Mouse (Mus musculus): ENCODE data around the gene Gna15. TPM values are rescaled to one million over a fixed set of nuclear protein-coding genes. Genes with fewer than 3 reads are reported as not detected.

Gene Gna15
- polyA plus RNA-seq, 1 experiment from 2014 or later = 2.5 TPM

DNA sequence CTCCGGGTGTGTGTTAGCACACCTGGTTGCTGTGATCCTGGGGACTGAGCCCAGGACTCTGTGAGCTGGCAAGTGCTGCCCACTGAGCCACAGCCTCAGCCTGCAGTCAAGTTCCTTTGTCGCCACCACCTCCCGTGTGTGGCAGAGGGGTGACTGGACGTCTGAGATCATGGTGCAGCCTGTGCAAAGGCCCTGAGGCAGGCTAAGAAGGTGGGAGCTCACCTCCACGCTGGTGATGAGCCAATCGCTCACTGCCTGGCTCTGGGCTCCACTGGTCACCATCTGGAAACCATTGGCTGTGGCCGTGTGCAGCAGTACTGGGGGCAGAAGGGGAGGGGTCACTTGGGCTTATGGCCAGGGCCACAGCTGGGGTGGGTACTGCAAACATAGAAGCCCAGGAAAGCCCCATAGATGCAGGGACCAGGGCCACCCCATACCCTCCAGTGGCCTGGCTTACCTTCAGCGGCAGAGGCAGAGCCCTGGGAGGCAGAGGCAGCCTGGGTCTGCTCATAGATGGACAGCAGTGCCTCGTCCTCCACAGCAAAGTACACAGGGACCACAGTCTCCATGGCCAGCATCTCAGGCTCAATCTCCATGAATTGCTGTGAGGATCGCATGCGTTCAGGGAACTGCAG, 31.3 kb downstream of the Gna15 start:
- Histone ChIP-seq H3K9me3 (replicated peaks; ENCODE audit: control insufficient read depth, low read length) (no peaks in the 10 kb centered on the region), H3K27me3 (ENCODE audit: control insufficient read depth, insufficient read depth, low read length) (no peaks in the 10 kb centered on the region), H3K36me3 (ENCODE audit: control insufficient read depth, insufficient read depth, low read length) (peaks cover 42% of the 10 kb centered on the region), H3K4me1 (ENCODE audit: control insufficient read depth, insufficient read depth, low read length) (peaks cover 16% of the 10 kb centered on the region), H3K9ac (ENCODE audit: low read depth, low read length) (no peak overlapping the region), H3K4me2 (no peak overlapping the region), H3K4me3 (ENCODE audit: low read depth, low read length) (no peak overlapping the region), H3K27ac (ENCODE audit: low read depth, low read length) (no peak overlapping the region)
- no peak for ATAC-seq (replicated peaks; ENCODE audit: insufficient number of reproducible peaks, low FRiP score, low TSS enrichment)
- WGBS (ENCODE audit: insufficient replicate concordance) = 90% methylated on average over 11 of the region's 11 CpGs

DNA sequence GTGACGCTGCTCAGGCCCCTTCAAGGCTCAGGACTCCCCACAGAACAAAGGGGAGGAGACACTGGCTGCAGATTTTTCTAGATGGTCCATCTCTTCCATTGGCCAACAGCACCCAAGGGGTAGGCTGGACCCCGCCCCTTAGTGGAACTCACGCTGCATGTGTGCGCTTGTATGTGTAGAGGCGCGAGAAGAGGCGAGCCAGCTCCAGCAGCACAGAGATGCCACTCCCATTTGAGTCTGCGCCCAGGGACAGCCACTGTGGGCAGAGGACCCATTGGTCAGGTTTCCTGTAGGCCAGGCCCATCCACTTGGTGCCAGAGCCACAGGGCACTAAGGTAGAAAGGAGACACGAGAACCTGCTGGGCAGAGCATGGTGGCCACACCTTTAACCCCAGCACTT, 33.0 kb downstream of the Gna15 start:
- H3K27me3 ChIP-seq (ENCODE audit: control insufficient read depth, insufficient read depth, low read length) = no peaks in the 10 kb centered on the region
- H3K4me3 ChIP-seq (ENCODE audit: low read depth, low read length) = no peak overlapping the region
- H3K9ac ChIP-seq (ENCODE audit: low read depth, low read length) = no peak overlapping the region
- no peaks in the 10 kb centered on the region for H3K9me3 ChIP-seq (replicated peaks; ENCODE audit: control insufficient read depth, low read length)
- no peak overlapping the region for H3K4me2 ChIP-seq
- H3K4me1 ChIP-seq (ENCODE audit: control insufficient read depth, insufficient read depth, low read length) = peaks cover 16% of the 10 kb centered on the region
- 91% methylated on average over 9 of the region's 9 CpGs for WGBS (ENCODE audit: insufficient replicate concordance)
- H3K27ac ChIP-seq (ENCODE audit: low read depth, low read length) = no peak overlapping the region
- H3K36me3 ChIP-seq (ENCODE audit: control insufficient read depth, insufficient read depth, low read length) = peaks cover 53% of the 10 kb centered on the region
- ATAC-seq (replicated peaks; ENCODE audit: insufficient number of reproducible peaks, low FRiP score, low TSS enrichment) = no peak

DNA sequence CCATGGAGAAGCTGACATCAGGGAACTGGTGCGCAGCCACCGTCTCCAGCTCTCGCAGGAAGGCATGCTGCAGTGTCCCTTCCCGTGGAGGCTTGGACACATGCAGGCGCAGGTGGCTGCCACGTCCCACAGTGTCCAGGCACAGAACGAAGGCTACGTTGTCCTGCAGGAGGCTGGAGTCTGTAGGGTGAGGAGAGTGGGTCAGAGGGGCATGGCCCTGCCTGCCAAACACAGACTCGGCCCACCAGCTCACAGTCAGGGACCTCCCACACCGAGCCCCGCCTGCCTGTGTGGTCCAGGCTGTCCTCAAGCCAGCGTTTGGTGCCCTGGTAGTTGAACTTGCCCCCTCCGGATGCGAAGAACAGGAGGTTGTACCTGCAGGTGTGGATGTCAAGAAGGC, 34.1 kb downstream of the Gna15 start:
- Histone ChIP-seq H3K36me3 (ENCODE audit: control insufficient read depth, insufficient read depth, low read length) (peaks cover 53% of the 10 kb centered on the region), H3K4me2 (no peak overlapping the region), H3K9ac (ENCODE audit: low read depth, low read length) (no peak overlapping the region), H3K27ac (ENCODE audit: low read depth, low read length) (no peak overlapping the region), H3K4me1 (ENCODE audit: control insufficient read depth, insufficient read depth, low read length) (peaks cover 10% of the 10 kb centered on the region), H3K9me3 (replicated peaks; ENCODE audit: control insufficient read depth, low read length) (no peaks in the 10 kb centered on the region), H3K27me3 (ENCODE audit: control insufficient read depth, insufficient read depth, low read length) (no peaks in the 10 kb centered on the region), H3K4me3 (ENCODE audit: low read depth, low read length) (no peak overlapping the region)
- 89% methylated on average over 14 of the region's 14 CpGs for WGBS (ENCODE audit: insufficient replicate concordance)
- no peak for ATAC-seq (replicated peaks; ENCODE audit: insufficient number of reproducible peaks, low FRiP score, low TSS enrichment)

DNA sequence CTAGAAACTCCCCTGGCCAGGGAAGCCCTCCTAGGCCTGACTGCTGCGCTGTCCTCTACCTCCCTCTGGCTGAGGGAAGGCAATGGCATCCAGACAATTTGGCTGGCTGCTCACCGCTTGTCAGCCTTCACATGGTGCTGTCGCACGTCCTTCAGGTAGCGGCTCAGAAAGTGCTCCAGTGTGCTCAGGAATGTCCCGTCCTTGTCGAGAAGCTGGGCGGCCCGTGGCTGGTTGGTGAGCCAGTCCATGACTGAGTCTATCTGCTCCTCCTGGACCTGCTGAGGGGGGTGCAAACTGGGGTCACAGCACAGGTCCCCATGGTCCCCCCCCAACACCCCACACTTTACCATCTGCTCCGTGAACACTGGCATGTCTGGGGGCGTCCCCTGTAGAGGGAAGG, 35.9 kb downstream of the Gna15 start:
- Histone ChIP-seq H3K4me3 (ENCODE audit: low read depth, low read length) (no peak overlapping the region), H3K9ac (ENCODE audit: low read depth, low read length) (no peak overlapping the region), H3K36me3 (ENCODE audit: control insufficient read depth, insufficient read depth, low read length) (peaks cover 50% of the 10 kb centered on the region), H3K4me1 (ENCODE audit: control insufficient read depth, insufficient read depth, low read length) (no peaks in the 10 kb centered on the region), H3K9me3 (replicated peaks; ENCODE audit: control insufficient read depth, low read length) (no peaks in the 10 kb centered on the region), H3K27ac (ENCODE audit: low read depth, low read length) (no peak overlapping the region), H3K27me3 (ENCODE audit: control insufficient read depth, insufficient read depth, low read length) (no peaks in the 10 kb centered on the region), H3K4me2 (no peak overlapping the region)
- ATAC-seq (replicated peaks; ENCODE audit: insufficient number of reproducible peaks, low FRiP score, low TSS enrichment) = no peak
- 63% methylated on average over 11 of the region's 11 CpGs for WGBS (ENCODE audit: insufficient replicate concordance)

DNA sequence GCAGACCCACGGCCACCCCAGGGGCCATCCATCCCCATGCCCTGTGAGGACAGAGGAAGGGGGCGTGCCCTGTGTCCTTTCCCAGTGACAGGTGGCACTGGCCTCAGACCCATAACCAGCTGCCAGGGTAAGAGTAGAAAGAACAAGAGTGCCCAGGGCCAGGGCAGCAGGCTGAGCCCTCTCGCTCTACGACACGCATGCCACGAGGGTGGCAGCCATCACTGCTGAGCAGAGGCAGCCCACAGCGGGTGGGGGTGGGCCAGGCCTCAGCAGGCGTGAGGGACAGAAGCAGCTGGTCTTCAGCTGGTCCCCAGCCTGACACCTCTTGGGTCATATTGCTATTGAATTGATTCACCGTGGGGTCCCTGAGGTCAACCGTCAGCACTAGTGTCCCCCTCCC, 37.5 kb downstream of the Gna15 start:
- H3K4me2 ChIP-seq = no peak overlapping the region
- H3K27me3 ChIP-seq (ENCODE audit: control insufficient read depth, insufficient read depth, low read length) = peaks cover 14% of the 10 kb centered on the region
- H3K9ac ChIP-seq (ENCODE audit: low read depth, low read length) = no peak overlapping the region
- H3K36me3 ChIP-seq (ENCODE audit: control insufficient read depth, insufficient read depth, low read length) = peaks cover 39% of the 10 kb centered on the region
- 87% methylated on average over 10 of the region's 10 CpGs for WGBS (ENCODE audit: insufficient replicate concordance)
- H3K9me3 ChIP-seq (replicated peaks; ENCODE audit: control insufficient read depth, low read length) = no peaks in the 10 kb centered on the region
- peaks cover 6% of the 10 kb centered on the region; the same call in 1 of the 2 replicates for H3K4me1 ChIP-seq (ENCODE audit: control insufficient read depth, insufficient read depth, low read length)
- H3K27ac ChIP-seq (ENCODE audit: low read depth, low read length) = no peak overlapping the region
- H3K4me3 ChIP-seq (ENCODE audit: low read depth, low read length) = no peak overlapping the region
- no peak for ATAC-seq (replicated peaks; ENCODE audit: insufficient number of reproducible peaks, low FRiP score, low TSS enrichment)

DNA sequence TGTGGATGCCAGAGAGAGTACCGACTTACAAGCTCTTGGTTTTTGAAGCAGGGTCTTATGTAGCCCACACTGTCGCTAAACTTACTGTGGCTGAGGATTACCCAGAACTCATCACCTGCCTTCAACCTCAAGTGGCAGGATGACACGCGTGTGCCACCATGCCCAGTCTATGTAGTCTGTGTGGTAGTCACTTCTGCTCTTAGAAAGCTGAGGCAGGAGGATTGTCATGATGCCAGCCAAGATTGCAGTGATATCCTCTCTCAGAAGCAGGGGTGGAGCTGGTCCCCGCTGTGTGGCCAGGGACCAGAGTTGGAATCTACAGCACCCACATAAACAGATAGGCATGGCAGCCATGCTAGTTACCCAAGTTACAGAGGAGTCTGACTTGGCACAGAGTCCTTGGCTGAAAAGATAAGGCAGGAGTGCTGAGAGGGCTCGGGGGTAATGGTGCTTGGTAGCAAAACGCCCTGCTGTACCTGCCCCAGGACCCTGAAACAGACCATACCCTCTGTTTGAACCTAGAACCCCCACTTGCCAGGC, 38.5 kb downstream of the Gna15 start:
- no peak overlapping the region for H3K4me2 ChIP-seq
- no peak overlapping the region for H3K4me3 ChIP-seq (ENCODE audit: low read depth, low read length)
- H3K9ac ChIP-seq (ENCODE audit: low read depth, low read length) = no peak overlapping the region
- ATAC-seq (replicated peaks; ENCODE audit: insufficient number of reproducible peaks, low FRiP score, low TSS enrichment) = no peak
- peaks cover 29% of the 10 kb centered on the region for H3K36me3 ChIP-seq (ENCODE audit: control insufficient read depth, insufficient read depth, low read length)
- peaks cover 23% of the 10 kb centered on the region for H3K27me3 ChIP-seq (ENCODE audit: control insufficient read depth, insufficient read depth, low read length)
- 70% methylated on average over 7 of the region's 7 CpGs for WGBS (ENCODE audit: insufficient replicate concordance)
- H3K9me3 ChIP-seq (replicated peaks; ENCODE audit: control insufficient read depth, low read length) = no peaks in the 10 kb centered on the region
- H3K4me1 ChIP-seq (ENCODE audit: control insufficient read depth, insufficient read depth, low read length) = peaks cover 6% of the 10 kb centered on the region; the same call in 1 of the 2 replicates
- H3K27ac ChIP-seq (ENCODE audit: low read depth, low read length) = no peak overlapping the region

DNA sequence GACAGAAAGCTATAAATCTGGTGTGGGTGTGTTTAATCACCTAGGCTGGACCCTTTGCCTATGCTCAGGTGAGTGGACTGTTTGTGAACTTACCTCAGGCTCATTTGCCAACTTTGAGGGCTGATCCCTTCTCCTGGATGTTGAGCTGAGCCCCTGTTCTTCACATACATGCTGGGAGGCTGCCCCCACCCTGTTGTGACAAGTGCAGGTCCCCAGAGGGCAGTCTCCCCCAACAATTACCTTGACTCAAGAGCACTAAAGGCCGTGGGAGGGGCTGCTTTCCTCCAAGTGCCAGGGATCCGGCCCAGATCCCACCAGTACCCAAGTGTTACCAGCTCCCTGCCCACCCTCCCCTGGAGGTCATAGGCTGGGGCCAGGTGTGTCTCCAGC, 39.0 kb downstream of the Gna15 start:
- peaks cover 27% of the 10 kb centered on the region for H3K27me3 ChIP-seq (ENCODE audit: control insufficient read depth, insufficient read depth, low read length)
- H3K9me3 ChIP-seq (replicated peaks; ENCODE audit: control insufficient read depth, low read length) = no peaks in the 10 kb centered on the region
- H3K4me1 ChIP-seq (ENCODE audit: control insufficient read depth, insufficient read depth, low read length) = peaks cover 6% of the 10 kb centered on the region; the same call in 1 of the 2 replicates
- no peak overlapping the region for H3K4me3 ChIP-seq (ENCODE audit: low read depth, low read length)
- H3K36me3 ChIP-seq (ENCODE audit: control insufficient read depth, insufficient read depth, low read length) = peaks cover 27% of the 10 kb centered on the region
- no peak overlapping the region for H3K9ac ChIP-seq (ENCODE audit: low read depth, low read length)
- no peak overlapping the region for H3K4me2 ChIP-seq
- 23% methylated on average over 2 of the region's 2 CpGs for WGBS (ENCODE audit: insufficient replicate concordance)
- ATAC-seq (replicated peaks; ENCODE audit: insufficient number of reproducible peaks, low FRiP score, low TSS enrichment) = no peak
- no peak overlapping the region for H3K27ac ChIP-seq (ENCODE audit: low read depth, low read length)

DNA sequence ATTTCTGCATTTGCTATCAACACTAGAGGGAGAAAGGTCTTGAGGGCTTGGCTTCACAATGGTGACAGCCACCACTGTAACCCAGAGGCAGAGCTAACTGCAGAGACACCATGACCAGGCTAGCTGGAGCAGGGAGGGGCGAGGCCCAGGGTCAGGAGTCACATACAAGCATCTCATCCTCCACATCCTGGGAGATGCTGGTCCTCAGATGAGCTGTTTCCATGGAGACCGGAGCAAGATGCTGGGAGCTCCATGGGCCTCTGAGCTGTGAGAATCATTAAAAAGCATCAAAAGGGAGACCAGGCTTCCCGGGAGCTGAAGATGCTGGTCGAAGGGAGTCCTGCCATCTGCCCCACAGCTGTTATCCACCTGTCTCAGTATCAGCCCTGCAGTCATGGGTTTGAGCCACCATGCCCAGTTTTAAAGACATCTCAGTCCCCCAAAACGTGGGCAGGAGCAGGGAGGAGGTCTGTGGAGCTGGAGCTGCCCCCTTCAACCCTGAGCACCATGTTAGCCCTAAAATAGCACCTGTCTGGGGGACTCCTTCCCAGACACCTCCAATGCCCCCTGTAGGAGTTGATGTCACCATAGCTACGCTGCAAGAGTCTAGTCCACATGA, 39.5 kb downstream of the Gna15 start:
- H3K9me3 ChIP-seq (replicated peaks; ENCODE audit: control insufficient read depth, low read length) = no peaks in the 10 kb centered on the region
- no peak overlapping the region for H3K4me2 ChIP-seq
- WGBS (ENCODE audit: insufficient replicate concordance) = 67% methylated on average over 6 of the region's 6 CpGs
- no peak overlapping the region for H3K4me3 ChIP-seq (ENCODE audit: low read depth, low read length)
- peaks cover 6% of the 10 kb centered on the region; the same call in 1 of the 2 replicates for H3K4me1 ChIP-seq (ENCODE audit: control insufficient read depth, insufficient read depth, low read length)
- peaks cover 23% of the 10 kb centered on the region for H3K36me3 ChIP-seq (ENCODE audit: control insufficient read depth, insufficient read depth, low read length)
- no peak overlapping the region for H3K9ac ChIP-seq (ENCODE audit: low read depth, low read length)
- no peak for ATAC-seq (replicated peaks; ENCODE audit: insufficient number of reproducible peaks, low FRiP score, low TSS enrichment)
- H3K27me3 ChIP-seq (ENCODE audit: control insufficient read depth, insufficient read depth, low read length) = peaks cover 27% of the 10 kb centered on the region
- no peak overlapping the region for H3K27ac ChIP-seq (ENCODE audit: low read depth, low read length)

DNA sequence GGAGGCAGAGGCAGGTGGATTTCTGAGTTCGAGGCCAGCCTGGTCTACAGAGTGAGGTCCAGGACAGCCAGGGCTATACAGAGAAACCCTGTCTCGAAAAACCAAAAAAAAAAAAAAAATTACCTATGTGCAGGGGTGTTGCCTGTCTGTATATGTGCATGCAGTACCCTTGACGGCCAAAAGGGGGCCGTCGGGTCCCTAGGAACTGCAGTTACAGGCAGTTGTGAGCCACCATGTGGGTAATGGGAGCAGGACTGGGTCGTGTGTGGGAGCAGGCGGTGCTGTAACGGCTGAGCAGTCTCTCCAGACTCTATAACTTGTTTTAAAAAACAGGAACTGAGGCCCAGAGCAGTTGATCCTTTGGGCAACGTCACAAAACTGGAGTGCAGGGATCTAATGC, 40.0 kb downstream of the Gna15 start:
- WGBS (ENCODE audit: insufficient replicate concordance) = 16% methylated on average over 9 of the region's 9 CpGs
- no peak overlapping the region for H3K9ac ChIP-seq (ENCODE audit: low read depth, low read length)
- H3K9me3 ChIP-seq (replicated peaks; ENCODE audit: control insufficient read depth, low read length) = no peaks in the 10 kb centered on the region
- H3K4me3 ChIP-seq (ENCODE audit: low read depth, low read length) = no peak overlapping the region
- ATAC-seq (replicated peaks; ENCODE audit: insufficient number of reproducible peaks, low FRiP score, low TSS enrichment) = no peak
- peaks cover 27% of the 10 kb centered on the region for H3K27me3 ChIP-seq (ENCODE audit: control insufficient read depth, insufficient read depth, low read length)
- no peak overlapping the region for H3K27ac ChIP-seq (ENCODE audit: low read depth, low read length)
- H3K36me3 ChIP-seq (ENCODE audit: control insufficient read depth, insufficient read depth, low read length) = peaks cover 20% of the 10 kb centered on the region
- peaks cover 6% of the 10 kb centered on the region; the same call in 1 of the 2 replicates for H3K4me1 ChIP-seq (ENCODE audit: control insufficient read depth, insufficient read depth, low read length)
- no peak overlapping the region for H3K4me2 ChIP-seq
